ENCODE assay signal across 9 mouse cellular contexts in the genomic region with DNA sequence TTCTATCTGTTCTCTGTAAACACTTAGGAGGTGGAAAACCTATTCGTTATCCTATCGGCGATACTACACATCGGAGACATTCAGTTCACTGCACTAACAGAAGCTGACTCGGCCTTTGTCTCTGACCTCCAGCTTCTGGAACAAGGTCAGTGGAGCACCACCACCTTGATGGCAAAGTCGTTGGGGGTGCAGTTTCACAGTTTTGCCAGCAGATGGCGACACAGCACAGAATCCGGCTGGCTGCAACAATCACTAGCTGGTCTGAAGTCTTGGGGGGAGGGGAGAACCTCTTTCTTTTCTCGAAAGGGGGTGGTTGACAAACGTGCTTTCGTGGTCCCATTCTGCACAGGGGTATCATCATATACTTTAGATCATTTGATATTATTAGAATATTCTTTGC.
A peak's percentile ranks its signal among the peaks of the same experiment; 100 is the strongest.
DNase-seq lines count a peak whose midpoint lies in the region; ATAC-seq lines count a peak whose summit lies in the region.
"Had no signal": no experiment of that assay in that cellular context is flagged by ENCODE, and none has a peak within 500 bp of the region (broad histone marks: within the 10 kb centered on the region; RNA-seq: fewer than 3 reads in every experiment).

No protein-coding gene starts in this region.

- 12% methylated on average over 11 of the region's 11 CpGs for WGBS in forebrain, embryonic 13.5 days

- DNase-seq in MEL-GATA-1-ER (ENCODE audit: extremely low read depth, low read depth) = peak; percentile 2
- peak; percentile 15 for DNase-seq in c-Kit-positive CD71-positive TER-119-negative erythroid progenitor cells, embryonic 14.5 days (ENCODE audit: low read depth)
- DNase-seq in heart, postnatal 4 days = peak; percentile 87
- DNase-seq in layer of hippocampus, adult 9-11 months = peak; percentile 52
- peak; percentile 60 to 80 for DNase-seq in lung, postnatal 4 days
- DNase-seq in retina, postnatal 1 day = peak; percentile 85
- peak; percentile 47 to 70 for DNase-seq in urinary bladder, adult 18-20 months (ENCODE audit: low spot score in 2 of 2)

- H3K9ac ChIP-seq in forebrain, embryonic 13.5 days = no peak overlapping the region
- H3K9ac ChIP-seq: limb, embryonic 13.5 days had no signal

- H3K4me1 ChIP-seq in forebrain, embryonic 13.5 days = peaks cover 21% of the 10 kb centered on the region

- no peaks in the 10 kb centered on the region for H3K9me3 ChIP-seq in forebrain, embryonic 13.5 days (replicated peaks)
- H3K9me3 ChIP-seq: limb, embryonic 13.5 days had no signal

- H3K27me3 ChIP-seq in forebrain, embryonic 13.5 days = no peaks in the 10 kb centered on the region

- peak; percentile 46 for ATAC-seq in forebrain, embryonic 13.5 days

- H3K4me2 ChIP-seq in forebrain, embryonic 13.5 days = no peak overlapping the region
- H3K4me2 ChIP-seq: limb, embryonic 13.5 days had no signal

- no peaks in the 10 kb centered on the region for H3K36me3 ChIP-seq in forebrain, embryonic 13.5 days (ENCODE audit: poor library complexity, severe bottlenecking)
- H3K36me3 ChIP-seq: limb, embryonic 13.5 days had no signal

- no peak overlapping the region for H3K4me3 ChIP-seq in forebrain, embryonic 13.5 days
- H3K4me3 ChIP-seq: limb, embryonic 13.5 days had no signal

- no peak overlapping the region for H3K27ac ChIP-seq in forebrain, embryonic 13.5 days

Comparison
In these comparisons a context has a peak if more than half of its experiments do, and no peak if none do; other contexts are left out.
1. DNase-seq: peak in every context shown above with its lines; median percentile 87 in heart, postnatal 4 days; 85 in retina, postnatal 1 day; 70 in lung, postnatal 4 days; 58 in urinary bladder, adult 18-20 months; 52 in layer of hippocampus, adult 9-11 months; 15 in c-Kit-positive CD71-positive TER-119-negative erythroid progenitor cells, embryonic 14.5 days; 2 in MEL-GATA-1-ER.